Mouse (Mus musculus) midbrain, embryonic 15.5 days (tissue): ENCODE data around the gene 2310061I04Rik. TPM values are rescaled to one million over a fixed set of nuclear protein-coding genes. Genes with fewer than 3 reads are reported as not detected.

Experiments
- ATAC-seq: fragments of 200-750 bp; cut with Nextera tagmentation; replicated peaks from 2 replicates; pipeline ENCODE4 v1.8.0; 2017; ENCODE audit warnings: moderate TSS enrichment
- H3K27ac ChIP-seq: fragments of 300-500 bp; sonication (generic); 2 replicates; pipeline ENCODE4 v1.5.1; 2015; ENCODE audit warnings: mild to moderate bottlenecking, inconsistent platforms
- H3K27me3 ChIP-seq: fragments of 300-500 bp; sonication (generic); replicated peaks from 2 replicates; pipeline ENCODE4 v1.6.1; 2015; ENCODE audit warnings: inconsistent platforms
- H3K36me3 ChIP-seq: fragments of 300-500 bp; sonication (generic); replicated peaks from 2 replicates; pipeline ENCODE4 v1.6.1; 2015; ENCODE audit warnings: inconsistent platforms
- H3K4me1 ChIP-seq: fragments of 300-500 bp; sonication (generic); 2 replicates; pipeline ENCODE4 v1.6.1; 2015; ENCODE audit warnings: inconsistent platforms
- H3K4me2 ChIP-seq: fragments of 300-500 bp; sonication (generic); 2 replicates; pipeline ENCODE4 v1.6.1; 2015; ENCODE audit warnings: inconsistent platforms, mild to moderate bottlenecking, moderate library complexity
- H3K4me3 ChIP-seq: fragments of 300-500 bp; sonication (generic); 2 replicates; pipeline ENCODE4 v1.5.1; 2015; ENCODE audit warnings: mild to moderate bottlenecking, inconsistent platforms
- H3K9ac ChIP-seq: fragments of 300-500 bp; sonication (generic); 2 replicates; pipeline ENCODE4 v1.6.1; 2015; ENCODE audit warnings: mild to moderate bottlenecking, inconsistent platforms
- H3K9me3 ChIP-seq: fragments of 300-500 bp; sonication (generic); 2 replicates; pipeline ENCODE4 v1.6.1; 2016; ENCODE audit warnings: inconsistent platforms
- WGBS: fragments of 180-500 bp; shearing (Covaris S2); methylation state at CpG from one replicate; pipeline ENCODE4 v1.1.7; 2015; ENCODE audit warnings: mixed read lengths; 5-methylcytosine and 5-hydroxymethylcytosine counted together
- polyA plus RNA-seq: library from polyadenylated mRNA; unstranded; fragments of >200 nt; fragmentation: Nextera tagmentation; extraction: Ambion mirVana; gene quantifications from 2 replicates; pipeline ENCODE4 v1.2.1, GENCODE M21; 2015

The 2310061I04Rik gene
- polyA plus RNA-seq, 1 experiment from 2014 or later, result 72.8 TPM

DNA sequence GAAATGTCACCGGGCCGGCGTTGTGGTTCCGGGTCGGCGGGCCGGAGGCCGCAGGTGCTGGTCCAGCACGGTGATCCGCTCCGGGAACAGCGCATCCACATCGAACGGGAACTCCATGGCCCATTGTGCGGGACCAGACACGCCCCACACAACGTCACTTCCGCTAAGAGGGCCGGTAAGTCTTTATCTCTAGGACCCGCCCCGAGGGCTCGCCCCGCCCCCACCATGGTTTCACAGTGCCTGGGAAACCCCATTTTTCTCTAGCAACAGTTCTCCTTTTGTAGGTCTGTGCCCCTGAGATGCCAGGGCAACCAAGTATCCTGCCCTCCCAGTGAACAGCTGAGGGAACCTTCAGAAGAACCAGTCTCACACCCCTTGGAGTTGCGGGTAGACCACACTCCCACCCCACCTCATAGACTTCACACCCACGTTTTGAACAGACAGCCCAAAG is 12.7 kb upstream of the 2310061I04Rik start, which contains the start of gene Atat1:
Atat1 (minus strand) TSS at position 157 of the 451 bp plus-strand sequence.
- peak within 1 kb of the TSS; percentile 74 for H3K4me3 ChIP-seq
- H3K27ac ChIP-seq, result peak within 1 kb of the TSS; percentile 92
- no peaks in the 10 kb centered on the region for H3K9me3 ChIP-seq
- H3K4me2 ChIP-seq, result peak within 1 kb of the TSS; percentile 88
- 3% methylated on average over 25 of the region's 25 CpGs for WGBS
- H3K9ac ChIP-seq, result peak within 1 kb of the TSS; percentile 90
- H3K4me1 ChIP-seq, result peaks cover 33% of the 10 kb centered on the region
- H3K36me3 ChIP-seq, result peaks cover 19% of the 10 kb centered on the region
- ATAC-seq, result peak; percentile 91
- H3K27me3 ChIP-seq, result no peaks in the 10 kb centered on the region

DNA sequence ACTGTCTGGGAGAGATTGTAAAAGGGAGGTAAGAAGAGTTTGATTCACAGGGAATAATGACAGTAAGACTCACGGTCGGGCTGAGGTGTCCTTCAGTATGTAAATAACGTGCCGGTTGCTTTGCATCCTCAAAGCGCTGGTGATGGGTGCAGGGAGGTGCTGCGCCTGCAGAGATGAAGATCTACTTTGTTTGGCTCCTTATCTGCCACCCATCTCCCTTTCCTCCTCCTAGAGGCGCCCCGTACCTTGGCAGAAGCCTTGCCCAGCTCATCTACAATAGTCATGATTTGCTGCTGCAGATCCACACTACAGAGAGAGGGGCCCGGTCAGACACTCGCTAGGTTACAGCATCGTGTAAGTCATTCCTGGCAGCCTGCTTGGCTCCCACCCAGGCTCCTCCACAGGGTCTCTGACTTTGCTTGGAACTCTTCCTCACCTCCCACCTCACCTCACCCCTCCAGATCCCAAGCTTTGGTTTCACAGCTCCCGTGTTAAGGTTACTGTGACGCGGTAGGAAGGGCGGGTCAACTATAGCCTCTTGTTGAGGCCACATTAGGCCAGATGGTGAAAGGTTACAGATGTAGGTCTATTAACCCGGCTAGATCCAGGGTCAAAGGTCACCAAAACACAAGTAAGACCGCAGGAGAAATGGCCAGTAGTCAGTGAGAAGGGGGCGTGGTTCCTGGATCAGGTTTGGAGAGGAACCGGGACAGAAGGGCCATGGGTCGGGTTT is 12.1 kb upstream of the 2310061I04Rik start:
- WGBS, result 24% methylated on average over 20 of the region's 20 CpGs
- peaks cover 24% of the 10 kb centered on the region for H3K36me3 ChIP-seq

DNA sequence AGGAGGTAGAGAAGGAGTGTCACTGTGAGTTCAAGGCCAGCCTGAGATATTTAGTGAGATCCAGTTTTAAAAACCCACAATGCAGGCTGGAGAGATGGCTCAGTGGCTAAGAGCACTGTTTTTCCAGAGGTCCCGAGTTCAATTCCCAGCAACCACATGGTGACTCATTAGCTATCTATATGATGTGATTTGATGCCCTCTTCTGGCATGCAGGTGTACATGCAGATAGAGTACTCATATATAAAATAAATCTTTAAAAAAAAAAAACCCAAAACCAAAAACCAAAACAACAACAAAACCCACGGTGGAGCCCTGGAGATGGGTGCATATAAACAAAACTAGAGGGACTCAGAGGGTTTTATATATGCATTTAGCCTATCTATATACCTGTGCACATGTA is 10.4 kb upstream of the 2310061I04Rik start:
- ATAC-seq, result no peak
- Histone ChIP-seq H3K4me3 (no peak overlapping the region), H3K27me3 (no peaks in the 10 kb centered on the region), H3K9me3 (no peaks in the 10 kb centered on the region), H3K9ac (no peak overlapping the region), H3K36me3 (peaks cover 36% of the 10 kb centered on the region), H3K4me2 (peak overlapping the region; percentile 88; the same call in 1 of the 2 replicates), H3K4me1 (peaks cover 31% of the 10 kb centered on the region), H3K27ac (no peak overlapping the region)
- WGBS, result 82% methylated on average over 2 of the region's 2 CpGs

More for the DNA sequence above, 12.1 kb upstream of the 2310061I04Rik start:
- no peaks in the 10 kb centered on the region for H3K9me3 ChIP-seq
- peak overlapping the region; percentile 92 for H3K27ac ChIP-seq
- peak; percentile 56 for ATAC-seq
- peaks cover 31% of the 10 kb centered on the region for H3K4me1 ChIP-seq
- no peaks in the 10 kb centered on the region for H3K27me3 ChIP-seq
- H3K4me2 ChIP-seq, result peak overlapping the region; percentile 88
- peak overlapping the region; percentile 74 for H3K4me3 ChIP-seq
- H3K9ac ChIP-seq, result peak overlapping the region; percentile 90

DNA sequence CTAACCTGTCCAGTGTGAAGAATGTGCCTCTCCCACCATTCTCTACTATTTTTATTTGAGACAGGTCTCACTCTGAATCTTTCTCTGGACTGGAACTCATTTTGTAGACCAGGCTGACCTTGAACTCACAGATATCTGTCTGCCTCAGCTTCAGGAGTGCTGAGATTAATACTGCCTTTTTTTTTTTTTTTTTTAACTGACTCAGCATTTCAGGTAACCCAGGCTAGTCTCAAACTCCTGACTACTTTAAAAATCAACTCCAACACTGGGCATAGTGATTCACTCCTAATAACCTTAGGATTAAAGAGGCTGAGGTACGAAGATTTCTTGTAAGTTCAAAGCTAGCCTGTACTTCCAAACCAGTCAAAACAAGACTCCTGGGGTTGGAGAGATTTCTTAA is 8.4 kb upstream of the 2310061I04Rik start:
- 94% methylated on average over 1 of the region's 1 CpGs for WGBS
- no peaks in the 10 kb centered on the region for H3K9me3 ChIP-seq
- H3K4me1 ChIP-seq, result peaks cover 31% of the 10 kb centered on the region
- no peak for ATAC-seq
- no peak overlapping the region for H3K27ac ChIP-seq
- no peak overlapping the region for H3K4me3 ChIP-seq
- H3K36me3 ChIP-seq, result peaks cover 48% of the 10 kb centered on the region
- no peaks in the 10 kb centered on the region for H3K27me3 ChIP-seq
- no peak overlapping the region for H3K9ac ChIP-seq
- no peak overlapping the region for H3K4me2 ChIP-seq

DNA sequence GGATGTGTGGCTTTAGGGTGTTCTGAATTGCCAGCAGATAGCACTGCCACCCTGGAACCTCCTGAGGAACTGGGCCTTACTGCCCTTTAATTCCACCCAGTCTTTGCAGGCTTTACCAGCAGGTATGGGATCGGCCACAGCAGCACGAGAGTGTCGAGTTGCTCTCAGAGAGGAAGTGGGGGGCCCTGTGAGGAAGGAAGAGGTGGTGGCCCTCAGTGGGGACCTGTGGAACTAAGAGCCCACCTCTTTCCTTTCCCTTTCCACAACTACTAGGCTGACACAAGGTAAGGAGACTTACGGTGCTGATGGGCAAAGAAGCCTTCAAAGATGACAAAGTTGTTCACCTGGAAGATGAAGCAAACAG is 6.7 kb upstream of the 2310061I04Rik start:
- H3K36me3 ChIP-seq, result peaks cover 60% of the 10 kb centered on the region
- 82% methylated on average over 4 of the region's 4 CpGs for WGBS
- H3K4me1 ChIP-seq, result peaks cover 23% of the 10 kb centered on the region
- H3K9me3 ChIP-seq, result no peaks in the 10 kb centered on the region
- H3K27ac ChIP-seq, result no peak overlapping the region
- H3K4me3 ChIP-seq, result no peak overlapping the region
- no peak overlapping the region for H3K4me2 ChIP-seq
- no peaks in the 10 kb centered on the region for H3K27me3 ChIP-seq
- no peak overlapping the region for H3K9ac ChIP-seq
- ATAC-seq, result no peak

DNA sequence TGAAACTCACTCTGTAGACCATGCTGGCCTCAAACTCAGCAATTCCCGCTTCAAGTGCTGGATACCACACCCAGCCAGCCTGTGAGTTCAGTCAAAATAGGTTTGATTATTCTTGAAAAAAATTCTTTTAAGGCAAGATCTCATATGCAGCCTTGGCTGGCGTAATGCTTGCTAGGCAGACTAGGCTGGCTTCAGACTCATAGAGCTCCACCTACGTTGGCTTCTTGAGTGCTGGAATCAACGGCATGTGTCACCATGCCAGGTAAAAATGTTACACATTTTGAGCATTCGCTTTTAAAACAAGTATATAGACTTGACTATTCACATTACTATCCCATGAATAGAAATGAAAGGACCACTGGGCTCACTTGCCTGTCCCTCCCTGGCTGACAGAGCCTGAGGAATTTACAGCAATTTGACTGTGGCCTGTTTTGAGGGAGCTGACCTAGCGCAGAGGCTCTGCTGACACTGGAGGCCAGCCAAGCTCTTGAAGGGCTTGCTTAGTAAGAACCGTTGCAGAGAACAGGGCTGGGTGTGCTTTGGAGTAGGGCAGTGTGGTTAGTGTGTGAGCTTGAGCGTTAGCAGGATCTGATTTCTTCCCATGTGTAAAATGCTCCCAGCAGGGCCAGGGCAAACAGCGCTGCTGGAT is 6.2 kb upstream of the 2310061I04Rik start:
- Histone ChIP-seq H3K36me3 (peaks cover 61% of the 10 kb centered on the region), H3K4me1 (peaks cover 18% of the 10 kb centered on the region), H3K9me3 (no peaks in the 10 kb centered on the region), H3K4me2 (no peak overlapping the region), H3K27ac (no peak overlapping the region), H3K9ac (no peak overlapping the region), H3K27me3 (no peaks in the 10 kb centered on the region), H3K4me3 (no peak overlapping the region)
- WGBS, result 93% methylated on average over 9 of the region's 9 CpGs
- ATAC-seq, result no peak

DNA sequence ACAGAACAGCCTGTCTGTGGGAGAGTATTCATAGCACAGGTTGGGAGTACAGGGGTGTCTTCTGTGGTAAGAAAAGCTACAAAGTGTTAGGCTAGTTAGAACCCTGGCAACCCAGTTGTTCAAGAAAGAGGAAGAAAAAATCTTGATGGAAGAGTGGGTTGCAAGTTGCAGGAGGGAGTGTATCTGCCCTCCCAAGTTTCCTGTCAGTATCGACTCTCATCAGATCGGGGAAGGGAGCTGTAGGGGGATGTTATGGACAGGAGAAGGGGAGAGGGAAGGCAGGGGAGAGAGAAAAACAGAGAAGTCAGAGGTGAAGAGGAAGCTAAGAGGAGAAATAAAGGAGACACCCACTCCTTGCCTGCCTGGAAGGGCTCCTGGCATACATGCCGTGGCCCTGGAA is 3.4 kb upstream of the 2310061I04Rik start:
- Histone ChIP-seq H3K9ac (no peak overlapping the region), H3K4me1 (peaks cover 18% of the 10 kb centered on the region), H3K4me3 (no peak overlapping the region), H3K36me3 (peaks cover 55% of the 10 kb centered on the region), H3K9me3 (no peaks in the 10 kb centered on the region), H3K27me3 (no peaks in the 10 kb centered on the region), H3K27ac (no peak overlapping the region), H3K4me2 (no peak overlapping the region)
- no peak for ATAC-seq
- WGBS, result 96% methylated on average over 3 of the region's 3 CpGs

DNA sequence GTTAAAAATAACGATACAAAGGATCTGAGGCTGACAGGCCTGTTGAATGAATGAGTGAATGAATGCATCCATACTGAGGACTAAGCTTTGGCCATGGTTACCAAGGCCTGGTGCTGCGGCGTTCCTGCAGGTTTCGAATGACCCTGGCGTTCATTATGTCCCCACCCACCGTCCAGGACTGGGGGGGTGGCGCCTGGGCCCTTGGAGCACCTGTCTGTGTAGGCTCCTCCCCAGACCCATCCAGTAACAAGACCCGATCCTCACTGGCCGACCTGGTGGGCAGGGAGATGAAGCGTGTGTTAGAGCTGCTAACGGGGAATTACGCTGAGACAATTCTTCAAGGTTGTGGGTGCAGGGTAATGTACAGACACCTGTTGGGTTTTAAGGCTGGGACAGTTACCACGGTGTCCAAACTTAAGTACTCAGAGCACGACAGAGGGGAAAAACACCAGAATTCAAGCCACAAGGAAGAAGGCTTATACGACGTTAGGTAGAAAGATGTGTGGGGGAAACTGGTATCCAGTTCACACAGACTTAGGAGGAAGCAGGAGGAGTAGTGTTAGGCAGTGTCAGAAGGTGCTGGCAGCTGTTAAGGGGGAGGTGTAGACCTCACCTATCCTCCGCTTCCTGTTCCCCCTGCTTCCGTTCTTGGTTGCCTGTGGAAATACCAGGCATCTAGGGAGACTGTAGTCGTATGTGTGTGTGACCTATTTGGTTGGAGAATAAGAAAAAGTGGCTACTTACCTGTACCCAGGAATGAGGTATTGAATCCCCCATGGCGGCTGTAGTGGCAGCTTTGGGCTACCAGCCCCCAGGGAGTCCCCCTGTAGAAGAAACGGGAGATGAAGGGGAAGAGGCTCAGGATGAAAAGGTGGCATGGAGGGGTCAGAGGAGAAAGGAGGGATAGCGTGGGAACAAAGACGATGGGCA is 678 bp upstream of the 2310061I04Rik start:
- H3K4me2 ChIP-seq, result peak overlapping the region; percentile 99
- ATAC-seq, result peak; percentile 59
- WGBS, result 44% methylated on average over 23 of the region's 23 CpGs
- H3K27ac ChIP-seq, result peak overlapping the region; percentile 98
- H3K36me3 ChIP-seq, result peaks cover 39% of the 10 kb centered on the region
- H3K9me3 ChIP-seq, result no peaks in the 10 kb centered on the region
- peak overlapping the region; percentile 68 for H3K4me3 ChIP-seq
- peak overlapping the region; percentile 39 for H3K9ac ChIP-seq
- H3K4me1 ChIP-seq, result peaks cover 21% of the 10 kb centered on the region
- no peaks in the 10 kb centered on the region for H3K27me3 ChIP-seq

DNA sequence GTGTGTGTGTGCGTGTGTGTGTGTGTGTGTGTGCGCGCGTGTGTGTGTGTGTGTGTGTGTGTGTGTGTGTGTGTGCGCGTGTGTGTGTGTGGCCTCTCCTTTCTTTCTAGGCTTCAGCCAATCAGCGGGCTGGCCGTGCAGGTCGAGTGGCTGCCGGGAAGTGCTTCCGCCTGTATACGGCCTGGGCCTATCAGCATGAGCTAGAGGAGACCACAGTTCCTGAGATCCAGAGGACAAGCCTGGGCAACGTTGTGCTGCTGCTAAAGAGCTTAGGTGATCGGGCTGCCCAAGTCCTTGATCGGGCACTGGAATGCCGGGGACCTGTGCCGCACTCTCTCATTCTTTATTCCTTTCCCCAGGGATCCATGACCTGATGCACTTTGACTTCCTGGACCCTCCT is 9.5 kb downstream of the 2310061I04Rik start:
- WGBS, result 90% methylated on average over 11 of the region's 17 CpGs
- Histone ChIP-seq H3K4me3 (no peak overlapping the region), H3K27ac (no peak overlapping the region), H3K9me3 (no peaks in the 10 kb centered on the region), H3K27me3 (no peaks in the 10 kb centered on the region), H3K36me3 (peaks cover 83% of the 10 kb centered on the region), H3K9ac (no peak overlapping the region), H3K4me2 (no peak overlapping the region), H3K4me1 (no peaks in the 10 kb centered on the region)
- ATAC-seq, result no peak

DNA sequence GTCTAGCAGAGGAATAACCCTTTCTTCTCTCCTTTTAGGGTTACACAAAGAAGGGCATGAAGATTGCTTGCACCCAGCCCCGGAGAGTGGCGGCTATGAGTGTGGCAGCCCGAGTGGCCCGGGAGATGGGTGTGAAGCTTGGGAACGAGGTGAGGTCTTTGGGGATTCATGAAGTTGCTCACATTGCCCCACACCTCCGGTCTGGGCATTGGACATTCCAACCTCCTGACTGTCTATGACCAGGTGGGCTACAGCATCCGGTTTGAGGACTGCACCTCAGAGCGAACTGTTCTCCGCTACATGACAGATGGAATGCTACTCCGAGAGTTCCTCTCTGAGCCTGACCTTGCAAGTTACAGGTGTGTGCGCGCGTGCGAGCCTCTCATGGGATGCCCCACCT is 13.5 kb downstream of the 2310061I04Rik start:
- H3K27me3 ChIP-seq, result no peaks in the 10 kb centered on the region
- H3K9me3 ChIP-seq, result no peaks in the 10 kb centered on the region
- H3K9ac ChIP-seq, result no peak overlapping the region
- peaks cover 16% of the 10 kb centered on the region for H3K4me1 ChIP-seq
- H3K27ac ChIP-seq, result no peak overlapping the region
- no peak overlapping the region for H3K4me3 ChIP-seq
- H3K4me2 ChIP-seq, result no peak overlapping the region
- peaks cover 55% of the 10 kb centered on the region for H3K36me3 ChIP-seq
- 97% methylated on average over 14 of the region's 14 CpGs for WGBS
- no peak for ATAC-seq

DNA sequence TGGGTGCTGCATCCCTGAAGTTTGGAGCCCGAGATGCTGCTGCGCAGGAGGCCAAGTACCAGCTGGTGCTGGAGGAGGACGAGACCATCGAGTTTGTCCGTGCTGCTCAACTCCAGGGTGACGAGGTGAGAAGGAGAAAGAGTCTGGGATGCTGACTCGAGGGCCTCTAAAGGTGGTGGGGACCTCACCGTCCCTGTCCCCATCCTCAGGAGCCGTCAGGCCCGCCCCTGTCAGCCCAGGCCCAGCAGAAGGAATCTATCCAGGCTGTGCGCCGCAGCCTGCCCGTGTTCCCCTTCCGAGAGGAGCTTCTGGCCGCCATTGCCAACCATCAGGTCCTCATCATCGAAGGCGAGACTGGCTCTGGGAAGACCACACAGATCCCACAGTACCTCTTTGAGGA is 14.3 kb downstream of the 2310061I04Rik start:
- Histone ChIP-seq H3K4me2 (no peak overlapping the region), H3K4me3 (no peak overlapping the region), H3K9ac (no peak overlapping the region), H3K9me3 (no peaks in the 10 kb centered on the region), H3K27me3 (no peaks in the 10 kb centered on the region), H3K27ac (no peak overlapping the region), H3K4me1 (peaks cover 16% of the 10 kb centered on the region), H3K36me3 (peaks cover 48% of the 10 kb centered on the region)
- ATAC-seq, result no peak
- 93% methylated on average over 17 of the region's 17 CpGs for WGBS
